Mouse (Mus musculus): ENCODE measurements at regions not wholly inside any gene's neighbourhood (a gene's known extent, or its start where the extent isn't known, plus 50 kb on each side); places are given as distances from the start of the nearest gene placed in this dataset.

DNA sequence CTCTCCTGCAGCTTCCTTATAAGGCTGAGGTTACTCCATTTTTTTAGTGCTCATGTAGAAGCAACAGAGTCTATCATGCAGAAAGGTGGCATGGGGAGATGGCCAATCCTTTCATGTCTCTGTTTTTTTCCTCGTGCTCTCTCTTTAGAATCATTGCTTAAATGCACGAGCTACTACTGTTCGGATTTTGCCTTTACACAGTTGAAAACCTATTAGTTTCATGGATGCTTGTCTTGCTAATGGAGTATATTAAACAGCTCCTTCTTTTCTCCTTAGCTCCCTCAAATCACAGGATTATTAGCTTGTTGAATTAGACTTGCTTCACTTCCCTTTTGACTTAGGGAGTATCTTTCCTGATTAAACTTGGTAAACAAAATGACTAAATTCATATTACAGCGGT is 497.3 kb downstream of the Cntn6 start:
- TF ChIP-seq POLR2A (IDR thresholded peaks at IDR 0.05; ENCODE audit: control insufficient read depth, low read depth, low read length), result no peak
- TF ChIP-seq CTCF (IDR thresholded peaks at IDR 0.05; ENCODE audit: control insufficient read depth, insufficient read depth, insufficient replicate concordance, low read depth, low read length), result no peak
- Histone ChIP-seq H3K4me3 (ENCODE audit: control insufficient read depth, low read depth, low read length) (no peak overlapping the region), H3K4me1 (ENCODE audit: control insufficient read depth, insufficient read depth, low read length) (no peaks in the 10 kb centered on the region), H3K27ac (ENCODE audit: control insufficient read depth, insufficient read depth, low read depth, low read length) (no peak overlapping the region), H3K36me3 (ENCODE audit: control insufficient read depth, insufficient read depth, low read length) (no peaks in the 10 kb centered on the region), H3K27me3 (ENCODE audit: control insufficient read depth, insufficient read depth, low read length) (no peaks in the 10 kb centered on the region)

DNA sequence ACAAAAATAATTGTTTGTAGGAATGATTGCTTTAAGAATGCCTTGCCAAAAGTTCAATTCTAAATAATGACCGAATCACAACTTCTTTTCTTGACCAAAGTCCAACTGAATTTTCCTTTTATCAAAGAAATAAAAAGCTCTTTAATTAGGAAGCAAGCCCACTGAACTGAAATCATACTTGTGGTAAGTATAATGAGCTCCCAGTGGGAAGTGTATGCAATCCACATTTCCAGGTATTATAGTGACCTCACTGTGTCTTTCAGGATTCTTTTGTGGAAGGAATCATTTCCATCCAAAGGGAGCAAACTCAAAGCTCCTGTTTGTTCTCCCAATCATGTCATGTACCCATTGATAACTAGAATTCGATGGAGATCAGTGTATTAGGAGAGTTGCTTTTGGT is 497.8 kb downstream of the Cntn6 start:
- Histone ChIP-seq H3K27ac (ENCODE audit: control insufficient read depth, insufficient read depth, low read depth, low read length) (no peak overlapping the region), H3K4me1 (ENCODE audit: control insufficient read depth, insufficient read depth, low read length) (no peaks in the 10 kb centered on the region), H3K36me3 (ENCODE audit: control insufficient read depth, insufficient read depth, low read length) (no peaks in the 10 kb centered on the region), H3K27me3 (ENCODE audit: control insufficient read depth, insufficient read depth, low read length) (no peaks in the 10 kb centered on the region), H3K4me3 (ENCODE audit: control insufficient read depth, low read depth, low read length) (no peak overlapping the region)
- no peak for TF ChIP-seq CTCF (IDR thresholded peaks at IDR 0.05; ENCODE audit: control insufficient read depth, insufficient read depth, insufficient replicate concordance, low read depth, low read length)
- TF ChIP-seq POLR2A (IDR thresholded peaks at IDR 0.05; ENCODE audit: control insufficient read depth, low read depth, low read length), result no peak

DNA sequence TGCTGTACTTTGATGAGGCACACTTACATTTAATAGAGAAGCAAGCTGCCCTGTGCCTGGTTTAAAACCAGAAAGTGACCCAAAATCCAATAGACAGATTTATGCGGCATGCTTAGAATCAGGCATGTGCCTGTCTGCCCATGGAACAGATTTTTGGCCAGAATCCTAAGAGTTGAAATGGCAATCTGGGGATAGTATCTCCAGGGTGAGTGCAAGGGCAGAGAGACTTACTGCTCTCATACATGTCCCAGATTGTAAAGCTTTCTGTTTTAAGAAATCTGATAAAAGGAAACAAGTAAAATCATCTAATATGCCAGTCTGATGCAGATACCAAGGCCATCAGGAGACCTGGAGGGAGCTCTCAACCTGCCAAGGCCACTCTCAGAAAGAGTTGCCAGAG is 507.0 kb downstream of the Cntn6 start:
- H3K4me1 ChIP-seq (ENCODE audit: control insufficient read depth, insufficient read depth, low read length), result no peaks in the 10 kb centered on the region
- H3K27me3 ChIP-seq (ENCODE audit: control insufficient read depth, insufficient read depth, low read length), result no peaks in the 10 kb centered on the region
- no peak overlapping the region for H3K4me3 ChIP-seq (ENCODE audit: control insufficient read depth, low read depth, low read length)
- no peaks in the 10 kb centered on the region for H3K36me3 ChIP-seq (ENCODE audit: control insufficient read depth, insufficient read depth, low read length)
- TF ChIP-seq CTCF (IDR thresholded peaks at IDR 0.05; ENCODE audit: control insufficient read depth, insufficient read depth, insufficient replicate concordance, low read depth, low read length), result no peak
- no peak for TF ChIP-seq POLR2A (IDR thresholded peaks at IDR 0.05; ENCODE audit: control insufficient read depth, low read depth, low read length)
- no peak overlapping the region for H3K27ac ChIP-seq (ENCODE audit: control insufficient read depth, insufficient read depth, low read depth, low read length)

DNA sequence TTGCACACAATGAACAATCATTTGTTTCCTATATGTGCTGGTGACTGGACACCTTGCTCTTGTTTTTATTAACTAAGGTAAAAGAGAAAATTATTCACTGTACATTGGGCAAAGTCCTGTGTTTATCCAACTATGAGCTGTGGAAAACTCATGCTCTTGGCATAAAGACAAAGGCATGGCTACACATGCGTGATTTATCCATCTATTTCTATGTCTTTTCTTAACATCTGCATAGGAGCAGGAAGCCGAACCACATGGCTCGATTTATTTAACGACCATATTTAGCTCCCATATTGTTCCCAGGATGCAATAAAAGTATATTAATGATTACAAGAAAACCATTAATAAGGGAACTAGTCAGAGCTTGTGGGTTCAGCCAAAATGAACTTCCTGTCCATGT is 528.1 kb downstream of the Cntn6 start:
- TF ChIP-seq CTCF (IDR thresholded peaks at IDR 0.05; ENCODE audit: control insufficient read depth, insufficient read depth, insufficient replicate concordance, low read depth, low read length) (no peak), POLR2A (IDR thresholded peaks at IDR 0.05; ENCODE audit: control insufficient read depth, low read depth, low read length) (no peak)
- Histone ChIP-seq H3K4me3 (ENCODE audit: control insufficient read depth, low read depth, low read length) (no peak overlapping the region), H3K36me3 (ENCODE audit: control insufficient read depth, insufficient read depth, low read length) (no peaks in the 10 kb centered on the region), H3K4me1 (ENCODE audit: control insufficient read depth, insufficient read depth, low read length) (no peaks in the 10 kb centered on the region), H3K27ac (ENCODE audit: control insufficient read depth, insufficient read depth, low read depth, low read length) (no peak overlapping the region), H3K27me3 (ENCODE audit: control insufficient read depth, insufficient read depth, low read length) (no peaks in the 10 kb centered on the region)

DNA sequence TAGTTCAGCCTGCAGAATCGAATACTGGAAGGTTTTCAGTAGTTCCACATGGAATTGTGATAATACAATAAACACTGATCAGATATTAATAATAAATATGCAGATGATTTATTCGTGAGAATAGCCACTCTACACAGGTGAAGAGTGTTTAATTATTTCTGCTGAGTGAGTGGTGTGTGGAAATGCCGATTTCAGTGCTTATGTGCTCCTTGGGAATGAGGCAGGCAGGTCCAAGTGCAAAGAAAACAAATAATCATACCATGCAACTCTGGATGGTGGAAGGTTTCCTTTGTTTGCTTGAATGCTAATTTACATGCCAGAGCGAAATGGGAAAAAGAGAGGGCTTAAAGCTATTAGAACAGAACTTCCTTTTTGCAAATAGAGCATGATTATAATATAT is 528.6 kb downstream of the Cntn6 start:
- Histone ChIP-seq H3K4me1 (ENCODE audit: control insufficient read depth, insufficient read depth, low read length) (no peaks in the 10 kb centered on the region), H3K36me3 (ENCODE audit: control insufficient read depth, insufficient read depth, low read length) (no peaks in the 10 kb centered on the region), H3K27me3 (ENCODE audit: control insufficient read depth, insufficient read depth, low read length) (no peaks in the 10 kb centered on the region), H3K27ac (ENCODE audit: control insufficient read depth, insufficient read depth, low read depth, low read length) (no peak overlapping the region), H3K4me3 (ENCODE audit: control insufficient read depth, low read depth, low read length) (no peak overlapping the region)
- no peak for TF ChIP-seq POLR2A (IDR thresholded peaks at IDR 0.05; ENCODE audit: control insufficient read depth, low read depth, low read length)
- TF ChIP-seq CTCF (IDR thresholded peaks at IDR 0.05; ENCODE audit: control insufficient read depth, insufficient read depth, insufficient replicate concordance, low read depth, low read length), result no peak

DNA sequence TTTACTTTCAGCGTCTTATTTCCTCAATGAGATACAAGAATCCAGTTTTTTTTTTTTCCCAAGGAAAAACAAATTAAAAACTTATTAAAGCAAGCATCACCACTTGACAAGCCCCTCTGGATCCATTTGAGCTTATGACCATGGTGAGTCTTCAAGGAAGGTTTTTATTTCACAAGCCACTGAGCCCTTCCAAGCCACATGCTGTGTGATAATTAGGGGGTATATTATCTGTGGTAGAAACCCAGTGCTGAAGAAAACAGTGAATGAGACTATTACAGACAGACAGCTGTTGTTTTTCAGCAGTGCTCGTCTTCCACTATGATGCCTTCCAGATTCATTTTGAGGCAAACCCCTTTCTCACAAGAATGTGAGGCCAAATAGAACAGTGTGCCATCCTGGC is 573.6 kb downstream of the Cntn6 start:
- Histone ChIP-seq H3K4me1 (ENCODE audit: control insufficient read depth, insufficient read depth, low read length) (no peaks in the 10 kb centered on the region), H3K36me3 (ENCODE audit: control insufficient read depth, insufficient read depth, low read length) (no peaks in the 10 kb centered on the region), H3K4me3 (ENCODE audit: control insufficient read depth, low read depth, low read length) (no peak overlapping the region), H3K27me3 (ENCODE audit: control insufficient read depth, insufficient read depth, low read length) (no peaks in the 10 kb centered on the region), H3K27ac (ENCODE audit: control insufficient read depth, insufficient read depth, low read depth, low read length) (no peak overlapping the region)
- TF ChIP-seq POLR2A (IDR thresholded peaks at IDR 0.05; ENCODE audit: control insufficient read depth, low read depth, low read length) (no peak), CTCF (IDR thresholded peaks at IDR 0.05; ENCODE audit: control insufficient read depth, insufficient read depth, insufficient replicate concordance, low read depth, low read length) (no peak)

DNA sequence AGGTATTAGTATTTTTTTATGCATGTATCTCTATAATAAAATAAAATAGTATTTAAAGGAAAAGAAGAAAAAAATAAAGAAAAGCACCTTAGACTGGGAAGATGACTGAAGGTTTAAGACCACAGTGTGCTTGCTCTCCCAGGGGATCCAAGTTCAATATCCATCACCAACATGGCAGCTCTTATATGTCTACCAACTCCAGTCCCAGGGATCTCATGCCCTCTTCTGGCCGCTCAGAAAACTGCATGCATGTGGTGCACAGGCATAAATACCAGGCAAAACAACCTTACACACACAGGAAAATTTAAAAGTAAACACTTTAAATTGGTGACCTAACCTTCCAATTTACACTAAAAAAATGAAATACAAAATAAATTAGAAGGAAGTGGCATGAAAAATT is 586.6 kb upstream of the Cntn4 start:
- H3K4me3 ChIP-seq (ENCODE audit: control insufficient read depth, low read depth, low read length), result no peak overlapping the region
- no peak for TF ChIP-seq POLR2A (IDR thresholded peaks at IDR 0.05; ENCODE audit: control insufficient read depth, low read depth, low read length)
- peak; percentile 32; the same call in 1 of the 2 replicates for TF ChIP-seq CTCF (IDR thresholded peaks at IDR 0.05; ENCODE audit: control insufficient read depth, insufficient read depth, insufficient replicate concordance, low read depth, low read length)
- H3K36me3 ChIP-seq (ENCODE audit: control insufficient read depth, insufficient read depth, low read length), result no peaks in the 10 kb centered on the region
- no peak overlapping the region for H3K27ac ChIP-seq (ENCODE audit: control insufficient read depth, insufficient read depth, low read depth, low read length)
- H3K4me1 ChIP-seq (ENCODE audit: control insufficient read depth, insufficient read depth, low read length), result no peaks in the 10 kb centered on the region
- no peaks in the 10 kb centered on the region for H3K27me3 ChIP-seq (ENCODE audit: control insufficient read depth, insufficient read depth, low read length)

All from testis, adult 2 months (tissue).